Mouse (Mus musculus): ENCODE data around the gene Bdh1.

The Bdh1 gene

GRCm38 (mm10) chr16:31501751-31502365 lies 79.8 kb downstream of the Bdh1 start:
- DNase-seq (ENCODE audit: low read depth, low spot score) = no peak

GRCm38 (mm10) chr16:31506665-31507456 lies 84.8 kb downstream of the Bdh1 start:
- DNase-seq (ENCODE audit: low read depth, low spot score) = peak; percentile 15

- DNase-seq (ENCODE audit: low read depth, low spot score) = no peak
These were observed 85.3 kb downstream of the Bdh1 start for GRCm38 (mm10) chr16:31507457-31507755.

GRCm38 (mm10) chr16:31507794-31508526 lies 85.9 kb downstream of the Bdh1 start:
- DNase-seq (ENCODE audit: low read depth, low spot score) = peak; percentile 58

All from c-Kit-negative CD71-positive TER-119-positive erythroid progenitor cells, embryonic 14.5 days (primary cell).